ENCODE assay signal across 13 mouse cellular contexts in the genomic region with DNA sequence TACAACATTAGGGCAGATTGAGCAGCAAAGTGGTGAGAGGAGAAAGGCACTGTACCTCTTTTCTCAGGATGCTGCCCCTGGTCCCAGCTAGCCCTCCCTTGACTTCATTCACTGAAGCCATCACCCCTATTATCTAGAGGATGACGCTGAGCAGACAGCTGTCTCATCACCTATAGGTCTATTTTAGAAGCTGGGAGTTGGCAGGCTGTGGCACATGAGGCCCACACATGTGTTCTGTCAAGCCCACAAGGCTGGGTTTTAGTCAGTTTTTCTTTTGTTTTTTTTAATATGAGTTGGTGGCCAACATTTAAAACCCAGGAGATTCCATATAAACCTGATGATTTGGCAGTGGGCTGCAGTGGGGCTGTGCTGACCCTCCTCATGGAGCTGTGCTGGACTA.
DNase-seq lines count a peak whose midpoint lies in the region; ATAC-seq and TF ChIP-seq lines count a peak whose summit lies in the region.
"Had no signal": no experiment of that assay in that cellular context is flagged by ENCODE, and none has a peak within 500 bp of the region (broad histone marks: within the 10 kb centered on the region; RNA-seq: fewer than 3 reads in every experiment).

No protein-coding gene starts in this region.

- H3K4me1 ChIP-seq in kidney, embryonic 16.5 days (ENCODE audit: insufficient read depth, low read length): peaks cover 27% of the 10 kb centered on the region

- DNase-seq in gastrocnemius, adult 2 months: no peak
- no peak for DNase-seq in gastrocnemius, postnatal 4 days (ENCODE audit: low spot score in 2 of 2)
- no peak for DNase-seq in kidney, adult 11 months
- DNase-seq in right cerebral cortex, postnatal 25 days: peak; percentile 33
- DNase-seq in right cerebral cortex, postnatal 10 days (ENCODE audit: low spot score in 2 of 2): no peak
- peak; percentile 47 for DNase-seq in telencephalon, adult 2 months (ENCODE audit: low read depth, low spot score)
- DNase-seq in adrenal gland, adult 8-10 months: no peak
- DNase-seq: cerebellum, postnatal 36 days had no signal

- ATAC-seq in kidney, embryonic 16.5 days (ENCODE audit: low FRiP score, low TSS enrichment): peak; percentile 17; the same call in 1 of the 2 replicates
- ATAC-seq: midbrain, embryonic 13.5 days had no signal

- H3K9me3 ChIP-seq in kidney, embryonic 16.5 days (ENCODE audit: low read length): no peaks in the 10 kb centered on the region
- H3K9me3 ChIP-seq: G1E; midbrain, embryonic 13.5 days; neural tube, embryonic 12.5 days had no signal

- H3K9ac ChIP-seq in kidney, embryonic 16.5 days (replicated peaks; ENCODE audit: low read length): no peak overlapping the region
- H3K9ac ChIP-seq: hindbrain, embryonic 14.5 days; midbrain, embryonic 13.5 days; neural tube, embryonic 12.5 days had no signal

- no peak overlapping the region for H3K4me2 ChIP-seq in kidney, embryonic 16.5 days (replicated peaks; ENCODE audit: low read depth, low read length)
- H3K4me2 ChIP-seq: hindbrain, embryonic 14.5 days; midbrain, embryonic 13.5 days; neural tube, embryonic 12.5 days had no signal

- peaks cover 24% of the 10 kb centered on the region; the same call in 1 of the 2 replicates for H3K36me3 ChIP-seq in kidney, embryonic 16.5 days (ENCODE audit: insufficient read depth, low read length)

- H3K4me3 ChIP-seq in gastrocnemius, adult 2 months: no peak overlapping the region
- H3K4me3 ChIP-seq in kidney, embryonic 16.5 days (ENCODE audit: low read length): no peak overlapping the region
- H3K4me3 ChIP-seq: midbrain, embryonic 13.5 days; neural tube, embryonic 12.5 days had no signal

- H3K27me3 ChIP-seq in kidney, embryonic 16.5 days (ENCODE audit: insufficient read depth, low read length): no peaks in the 10 kb centered on the region
- H3K27me3 ChIP-seq: midbrain, embryonic 13.5 days; neural tube, embryonic 12.5 days had no signal

- intact Hi-C loops in gastrocnemius, adult 2 months (cut with DNase I): no loop called here

- TF ChIP-seq CTCF in gastrocnemius, adult 2 months (IDR thresholded peaks at IDR 0.05): no peak

- peak overlapping the region; percentile 70 for H3K27ac ChIP-seq in gastrocnemius, adult 2 months
- peak overlapping the region; percentile 62 for H3K27ac ChIP-seq in kidney, embryonic 16.5 days (ENCODE audit: low read length)
- H3K27ac ChIP-seq: hindbrain, embryonic 14.5 days; midbrain, embryonic 13.5 days; neural tube, embryonic 12.5 days had no signal

- WGBS in kidney, embryonic 16.5 days: 70% methylated on average over 1 of the region's 1 CpGs

Comparison
In these comparisons a context has a peak if more than half of its experiments do, and no peak if none do; other contexts are left out.
1. DNase-seq: peak in right cerebral cortex, postnatal 25 days (single experiment) and telencephalon, adult 2 months (single experiment); none in gastrocnemius, adult 2 months (single experiment), gastrocnemius, postnatal 4 days (0 of 2), kidney, adult 11 months (single experiment), right cerebral cortex, postnatal 10 days (0 of 2) and adrenal gland, adult 8-10 months (single experiment).